Mouse (Mus musculus): ENCODE data around the gene Pmel. TPM values are rescaled to one million over a fixed set of nuclear protein-coding genes. Genes with fewer than 3 reads are reported as not detected.
A peak's percentile ranks its signal among the peaks of the same experiment; 100 is the strongest.

Pmel gene
- 1.5 and 2.0 TPM in 2 replicates for polyA plus RNA-seq (2015; fragmentation: Nextera tagmentation; extraction: Ambion mirVana)

DNA sequence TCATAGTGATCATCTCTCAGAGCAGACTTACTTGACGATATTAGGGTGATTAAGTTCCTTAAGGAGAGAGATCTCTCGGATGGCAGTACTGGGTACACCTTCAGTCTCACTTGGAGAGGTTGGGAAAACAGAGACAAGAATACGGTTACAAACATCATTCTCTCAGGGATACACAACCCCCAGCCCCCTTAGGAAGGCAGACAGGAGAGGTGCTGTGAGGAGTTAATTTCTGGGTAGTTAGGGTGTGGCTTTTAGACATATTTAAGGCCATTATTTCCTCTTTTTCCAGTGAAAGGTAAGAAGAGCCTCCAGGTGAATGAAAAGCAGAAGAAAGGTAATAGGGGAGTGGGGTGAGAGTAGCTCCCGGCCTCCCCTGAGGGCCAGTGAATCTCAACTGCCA lies at the start of gene Pmel:
TSS of gene Pmel (plus strand) at position 301 of the 400 bp plus-strand sequence.
- no peak for ATAC-seq (replicated peaks; ENCODE audit: low FRiP score, low read depth)

DNA sequence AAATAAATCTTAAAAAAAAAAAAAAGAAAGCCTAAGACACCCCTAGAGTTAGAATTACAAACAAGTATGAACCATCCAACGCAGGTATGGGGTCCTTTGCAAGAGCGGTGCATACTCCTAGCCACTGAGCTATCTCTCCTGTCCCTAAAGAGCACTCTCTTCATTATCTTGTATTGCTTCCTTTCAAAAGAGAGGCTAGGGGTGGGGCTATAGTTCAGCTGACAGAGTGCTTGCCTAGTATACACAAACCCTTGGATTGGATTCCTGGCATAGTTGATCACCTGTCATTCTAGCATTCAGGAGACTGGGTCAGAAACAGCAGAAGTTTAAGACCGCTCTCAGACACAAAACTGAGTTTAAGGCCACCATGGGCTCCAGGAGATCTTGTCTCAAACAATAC lies 48.7 kb upstream of the Pmel start:
- DNase-seq (ENCODE audit: low spot score) (no peak), ATAC-seq (replicated peaks; ENCODE audit: low FRiP score, low read depth) (no peak)
- TF ChIP-seq CTCF (IDR thresholded peaks at IDR 0.05; ENCODE audit: low read depth), result no peak
- Histone ChIP-seq H3K27ac (no peak overlapping the region), H3K9me3 (replicated peaks; ENCODE audit: low read length) (no peaks in the 10 kb centered on the region), H3K36me3 (ENCODE audit: insufficient read depth, low read length) (no peaks in the 10 kb centered on the region), H3K4me3 (replicated peaks; ENCODE audit: low read depth, low read length) (no peak overlapping the region), H3K9ac (ENCODE audit: low read depth, low read length) (no peak overlapping the region), H3K4me2 (ENCODE audit: low read length) (no peak overlapping the region), H3K27me3 (ENCODE audit: insufficient read depth, low read length) (no peaks in the 10 kb centered on the region), H3K4me1 (replicated peaks; ENCODE audit: insufficient read depth, low read length) (0 out of 2 replicates have a peak, but pooled peaks cover 4% of the 10 kb centered on the region)
- WGBS, result 92% methylated on average over 3 of the region's 3 CpGs

More for the DNA sequence above, at the start of gene Pmel:
- H3K36me3 ChIP-seq (ENCODE audit: insufficient read depth, low read length), result peaks cover 25% of the 10 kb centered on the region
- H3K4me3 ChIP-seq (replicated peaks; ENCODE audit: low read depth, low read length), result peak within 1 kb of the TSS; percentile 71
- no peaks in the 10 kb centered on the region for H3K9me3 ChIP-seq (replicated peaks; ENCODE audit: low read length)
- H3K4me2 ChIP-seq (ENCODE audit: low read length), result peak within 1 kb of the TSS; percentile 75
- WGBS, result 8% methylated on average over 4 of the region's 4 CpGs
- peaks cover 10% of the 10 kb centered on the region; the same call in 1 of the 2 replicates for H3K4me1 ChIP-seq (replicated peaks; ENCODE audit: insufficient read depth, low read length)
- peak within 1 kb of the TSS; percentile 79 for H3K9ac ChIP-seq (ENCODE audit: low read depth, low read length)
- H3K27me3 ChIP-seq (ENCODE audit: insufficient read depth, low read length), result no peaks in the 10 kb centered on the region
- TF ChIP-seq CTCF (IDR thresholded peaks at IDR 0.05; ENCODE audit: low read depth), result no peak
- DNase-seq (ENCODE audit: low spot score), result no peak
- peak within 1 kb of the TSS; percentile 94 for H3K27ac ChIP-seq

DNA sequence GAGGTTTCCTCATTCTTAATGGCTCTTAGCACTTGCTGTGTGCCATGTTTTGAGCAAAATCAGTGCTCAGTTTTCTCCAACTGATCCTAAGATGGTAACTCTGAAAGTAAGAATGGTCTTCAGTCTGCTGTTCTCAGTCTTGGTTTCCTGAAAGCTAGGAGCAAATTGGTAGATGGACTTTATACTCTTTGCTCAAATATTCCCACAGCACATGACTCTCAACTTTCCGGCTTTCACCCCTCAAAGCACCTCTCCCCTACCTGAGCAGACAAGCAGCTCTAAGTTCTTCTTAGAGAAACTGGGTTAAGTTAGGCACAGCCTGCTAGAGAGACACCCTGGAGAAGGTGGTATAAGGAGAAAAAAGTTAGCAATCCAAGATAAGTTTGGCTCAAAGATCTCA lies 47.3 kb upstream of the Pmel start:
- Histone ChIP-seq H3K9ac (ENCODE audit: low read depth, low read length) (no peak overlapping the region), H3K4me2 (ENCODE audit: low read length) (no peak overlapping the region), H3K9me3 (replicated peaks; ENCODE audit: low read length) (no peaks in the 10 kb centered on the region), H3K36me3 (ENCODE audit: insufficient read depth, low read length) (no peaks in the 10 kb centered on the region), H3K4me3 (replicated peaks; ENCODE audit: low read depth, low read length) (no peak overlapping the region), H3K4me1 (replicated peaks; ENCODE audit: insufficient read depth, low read length) (0 out of 2 replicates have a peak, but pooled peaks cover 4% of the 10 kb centered on the region), H3K27ac (no peak overlapping the region), H3K27me3 (ENCODE audit: insufficient read depth, low read length) (no peaks in the 10 kb centered on the region)
- no peak for ATAC-seq (replicated peaks; ENCODE audit: low FRiP score, low read depth)
- no peak for TF ChIP-seq CTCF (IDR thresholded peaks at IDR 0.05; ENCODE audit: low read depth)
- no peak for DNase-seq (ENCODE audit: low spot score)
- 89% methylated on average over 1 of the region's 1 CpGs for WGBS

DNA sequence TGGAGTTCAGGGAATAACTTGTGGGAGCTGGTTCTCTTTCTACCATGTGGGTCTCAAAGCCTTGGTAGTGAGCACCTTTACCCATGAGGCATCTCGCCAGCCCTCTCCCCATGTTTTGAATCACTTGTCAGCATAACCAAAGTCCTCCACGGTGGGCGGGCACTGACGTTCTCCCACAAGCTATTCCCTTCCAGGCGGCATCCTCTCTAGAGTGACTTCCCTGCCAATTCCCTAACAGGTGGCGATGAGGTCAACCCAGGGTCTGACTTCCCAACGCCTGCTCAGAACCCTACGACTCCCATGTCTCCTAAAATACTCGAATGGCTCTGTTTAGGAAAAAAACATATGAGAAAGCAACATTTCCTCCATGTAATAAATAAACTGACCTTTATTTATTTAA lies 46.2 kb upstream of the Pmel start:
- Histone ChIP-seq H3K27me3 (ENCODE audit: insufficient read depth, low read length) (no peaks in the 10 kb centered on the region), H3K4me1 (replicated peaks; ENCODE audit: insufficient read depth, low read length) (0 out of 2 replicates have a peak, but pooled peaks cover 4% of the 10 kb centered on the region), H3K4me3 (replicated peaks; ENCODE audit: low read depth, low read length) (no peak overlapping the region), H3K9me3 (replicated peaks; ENCODE audit: low read length) (no peaks in the 10 kb centered on the region), H3K9ac (ENCODE audit: low read depth, low read length) (no peak overlapping the region), H3K4me2 (ENCODE audit: low read length) (no peak overlapping the region), H3K36me3 (ENCODE audit: insufficient read depth, low read length) (no peaks in the 10 kb centered on the region), H3K27ac (no peak overlapping the region)
- 57% methylated on average over 9 of the region's 9 CpGs for WGBS
- no peak for ATAC-seq (replicated peaks; ENCODE audit: low FRiP score, low read depth)
- no peak for DNase-seq (ENCODE audit: low spot score)
- TF ChIP-seq CTCF (IDR thresholded peaks at IDR 0.05; ENCODE audit: low read depth), result no peak

DNA sequence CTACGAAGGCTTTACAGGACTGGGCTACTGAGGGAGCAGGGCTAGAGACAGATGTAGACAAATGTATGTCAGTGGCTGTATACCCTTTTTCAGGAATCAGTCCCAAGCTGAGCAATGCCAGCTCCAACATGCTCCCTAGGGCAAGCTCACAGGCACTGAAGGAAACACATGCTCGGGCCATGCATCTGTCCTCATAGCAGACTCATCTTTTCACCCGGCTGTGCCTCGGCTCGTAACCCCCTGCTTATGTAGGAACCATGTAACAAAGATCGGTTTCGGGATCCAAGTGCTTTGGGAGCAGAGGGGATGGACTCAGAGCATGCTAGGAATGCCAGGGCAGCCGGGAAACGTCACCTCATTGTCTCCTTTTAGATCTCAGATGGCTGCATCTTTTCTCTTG lies 44.5 kb upstream of the Pmel start:
- no peak overlapping the region for H3K4me3 ChIP-seq (replicated peaks; ENCODE audit: low read depth, low read length)
- H3K36me3 ChIP-seq (ENCODE audit: insufficient read depth, low read length), result no peaks in the 10 kb centered on the region
- no peaks in the 10 kb centered on the region for H3K27me3 ChIP-seq (ENCODE audit: insufficient read depth, low read length)
- no peak overlapping the region for H3K27ac ChIP-seq
- no peak for TF ChIP-seq CTCF (IDR thresholded peaks at IDR 0.05; ENCODE audit: low read depth)
- H3K9me3 ChIP-seq (replicated peaks; ENCODE audit: low read length), result no peaks in the 10 kb centered on the region
- H3K4me1 ChIP-seq (replicated peaks; ENCODE audit: insufficient read depth, low read length), result 0 out of 2 replicates have a peak, but pooled peaks cover 4% of the 10 kb centered on the region
- 30% methylated on average over 9 of the region's 9 CpGs for WGBS
- H3K4me2 ChIP-seq (ENCODE audit: low read length), result no peak overlapping the region
- ATAC-seq (replicated peaks; ENCODE audit: low FRiP score, low read depth) (no peak), DNase-seq (ENCODE audit: low spot score) (peak; percentile 29)
- no peak overlapping the region for H3K9ac ChIP-seq (ENCODE audit: low read depth, low read length)

DNA sequence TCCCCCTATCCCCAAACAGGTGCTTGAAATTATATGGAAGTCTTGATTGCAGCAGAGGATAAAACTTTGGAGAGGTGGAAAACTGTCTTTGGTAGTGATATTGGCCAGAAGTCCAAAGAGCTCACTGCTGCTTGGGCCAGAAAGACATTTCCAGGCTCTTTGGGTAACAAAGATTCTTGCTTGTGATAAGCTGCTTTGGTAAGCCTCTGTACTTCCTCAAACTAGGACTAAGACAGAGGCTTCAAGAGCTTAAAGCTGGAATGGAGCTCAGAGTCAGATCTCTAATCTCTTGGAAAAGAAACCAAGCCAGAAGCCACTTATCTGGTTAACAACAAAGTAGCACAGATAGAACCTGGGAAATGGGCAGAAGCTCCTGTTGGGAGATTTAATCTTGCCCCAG lies 41.5 kb upstream of the Pmel start:
- H3K4me1 ChIP-seq (replicated peaks; ENCODE audit: insufficient read depth, low read length), result no peaks in the 10 kb centered on the region
- no peak for ATAC-seq (replicated peaks; ENCODE audit: low FRiP score, low read depth)

More for the DNA sequence above, 41.5 kb upstream of the Pmel start:
- Histone ChIP-seq H3K4me2 (ENCODE audit: low read length) (no peak overlapping the region), H3K9me3 (replicated peaks; ENCODE audit: low read length) (no peaks in the 10 kb centered on the region), H3K36me3 (ENCODE audit: insufficient read depth, low read length) (no peaks in the 10 kb centered on the region), H3K9ac (ENCODE audit: low read depth, low read length) (no peak overlapping the region), H3K4me3 (replicated peaks; ENCODE audit: low read depth, low read length) (no peak overlapping the region), H3K27ac (no peak overlapping the region), H3K27me3 (ENCODE audit: insufficient read depth, low read length) (no peaks in the 10 kb centered on the region)
- no peak for TF ChIP-seq CTCF (IDR thresholded peaks at IDR 0.05; ENCODE audit: low read depth)
- DNase-seq (ENCODE audit: low spot score), result no peak
